Mouse (Mus musculus) CH12F3 (cell line): ENCODE data around the gene Gm11444.

Source experiments
- in situ Hi-C: fragments of 300-500 bp; cut with MboI; formaldehyde crosslinking; loops from 2 replicates; pipeline ENCODE4 v1.14.3; 2020; ENCODE audit warnings: low sequenced_read_pairs

Gm11444 gene

DNA sequence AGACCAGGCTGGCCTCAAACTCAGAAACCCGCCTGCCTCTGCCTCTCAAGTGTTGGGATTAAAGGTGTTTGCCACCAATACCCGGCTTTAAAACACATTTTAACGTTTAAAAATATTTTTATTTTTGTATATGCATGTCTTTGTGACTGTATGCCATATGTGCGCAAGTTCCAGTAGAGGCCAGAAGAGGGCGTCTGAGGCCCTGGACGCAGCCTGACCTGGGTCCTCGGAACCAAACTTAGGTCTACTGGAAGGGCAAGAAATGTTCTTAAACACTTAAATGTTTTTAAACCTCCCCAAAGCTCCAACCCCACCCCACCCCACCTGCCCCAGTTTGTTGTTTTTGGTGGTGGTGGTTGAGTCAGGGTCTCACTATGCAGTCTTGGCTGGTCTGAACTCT is 14.2 kb upstream of the Gm11444 start:
- in situ Hi-C loops: loop anchor here (5.0 kb wide), 1 partner anchor 108 kb away; no protein-coding TSS in a partner anchor

DNA sequence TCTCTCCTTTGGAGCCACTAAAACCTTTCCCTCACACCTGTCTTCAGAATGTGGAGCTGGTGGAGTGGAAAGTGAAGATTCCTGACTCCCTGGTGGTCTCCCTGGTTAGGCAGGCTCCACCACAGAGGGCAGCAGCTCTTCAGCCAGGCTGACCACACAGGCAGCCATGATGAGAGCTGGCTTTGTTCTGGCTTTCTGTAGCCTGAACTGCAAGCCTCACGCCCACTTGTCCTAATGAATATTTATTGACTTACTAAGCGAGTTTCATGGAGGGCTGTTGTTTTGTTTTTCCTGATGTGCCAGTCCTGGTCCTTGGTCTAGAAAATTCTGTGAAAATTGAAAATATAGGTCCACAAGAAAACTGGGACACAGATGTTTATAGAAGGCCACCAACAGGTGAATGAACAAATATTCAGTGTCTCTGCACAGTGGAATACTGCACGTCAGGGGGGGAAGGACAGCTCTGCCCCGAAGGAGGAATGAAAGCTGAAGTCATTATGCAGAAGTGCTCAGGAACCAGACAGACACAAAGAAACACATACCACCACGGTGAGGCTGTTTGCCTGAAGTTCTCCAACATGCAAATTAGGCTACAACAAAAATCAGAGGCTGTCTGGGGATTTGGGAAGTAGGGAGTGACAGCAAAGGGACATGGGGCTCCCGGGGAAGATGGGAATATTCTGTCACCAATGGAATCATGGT is 8.0 kb upstream of the Gm11444 start:
- in situ Hi-C loops: loop anchor here (10.0 kb wide), 1 partner anchor 307 kb away; no protein-coding TSS in a partner anchor

DNA sequence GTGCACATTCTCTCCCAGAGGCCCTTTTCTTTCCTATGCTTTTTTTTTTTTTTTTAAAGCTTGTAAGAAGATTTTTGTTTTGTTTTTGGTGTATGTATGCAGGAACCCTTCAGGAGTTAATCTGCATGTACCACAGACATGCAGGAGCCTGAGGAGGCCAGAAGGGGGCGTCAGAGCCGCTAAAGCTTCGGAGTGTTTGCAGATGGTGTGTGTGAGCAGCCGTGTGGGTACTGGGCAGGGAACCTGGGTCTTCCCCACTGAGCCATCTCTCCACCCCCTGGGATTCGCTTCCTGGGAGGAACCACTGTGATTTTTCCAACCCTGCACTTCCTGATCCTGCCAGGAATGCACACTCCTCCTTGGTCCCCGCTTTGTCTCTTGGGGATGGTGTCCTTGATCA is 625 bp upstream of the Gm11444 start:
- in situ Hi-C loops: loop anchor here (10.0 kb wide), 1 partner anchor 314 kb away; no protein-coding TSS in a partner anchor

DNA sequence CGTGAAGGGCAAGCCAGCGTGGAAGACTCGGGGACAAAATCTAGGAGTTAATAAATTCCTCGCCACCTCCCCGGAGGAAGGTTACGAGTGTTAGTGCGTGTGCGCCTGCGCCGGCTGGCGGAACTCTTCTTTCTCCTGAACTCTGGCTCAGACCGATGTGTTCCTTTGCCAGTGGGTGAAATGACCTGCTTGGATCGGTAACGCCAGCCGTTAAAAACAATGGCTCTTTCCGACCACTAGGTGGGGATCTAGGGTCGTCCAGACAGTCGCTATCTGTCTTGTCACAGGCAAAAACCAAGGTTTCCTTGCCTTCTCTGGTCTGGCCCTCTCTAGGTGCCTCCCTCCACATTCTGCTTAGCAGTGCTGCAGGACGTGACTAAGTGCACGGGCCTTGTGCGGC is 1.1 kb downstream of the Gm11444 start:
- in situ Hi-C loops: no loop called here

DNA sequence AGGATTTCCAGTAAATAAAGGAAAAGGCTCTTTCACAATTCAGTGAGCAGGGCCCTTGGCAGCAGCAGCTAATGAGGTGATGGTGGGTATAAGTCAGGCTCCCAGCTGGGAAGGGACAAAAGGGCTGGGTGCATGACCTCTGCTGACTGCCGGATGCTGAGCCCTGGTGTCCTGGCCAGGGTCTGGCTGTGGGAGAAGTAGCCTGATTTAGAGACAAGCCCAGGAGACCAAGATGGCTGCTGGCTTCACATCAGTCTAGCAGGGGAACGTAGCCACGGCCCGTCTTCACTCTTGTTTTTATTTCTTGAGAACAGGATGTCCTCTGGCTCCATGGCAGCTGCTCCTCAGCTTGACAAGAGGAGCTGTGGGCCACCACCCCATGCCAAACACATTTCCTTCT is 3.6 kb downstream of the Gm11444 start:
- in situ Hi-C loops: no loop called here

DNA sequence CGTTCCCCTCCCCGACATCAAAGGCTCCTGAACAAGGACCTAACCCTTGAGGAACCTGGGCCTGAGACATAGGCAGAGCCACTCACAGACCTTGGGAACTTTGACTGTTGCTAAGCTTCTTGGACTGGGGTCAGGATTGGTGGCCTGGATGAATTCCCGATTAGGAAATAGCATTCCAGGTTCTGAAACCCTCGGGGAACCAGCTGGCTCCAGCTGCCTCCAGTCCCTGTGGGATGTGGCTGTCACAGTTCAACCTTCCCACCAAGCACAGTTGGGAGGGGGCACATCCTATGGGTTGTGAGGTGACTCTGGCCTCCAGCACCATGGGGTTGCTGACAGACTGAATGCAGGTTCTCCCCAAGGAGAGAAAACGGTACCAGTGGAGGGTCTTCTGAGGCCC is 4.2 kb downstream of the Gm11444 start:
- in situ Hi-C loops: no loop called here

DNA sequence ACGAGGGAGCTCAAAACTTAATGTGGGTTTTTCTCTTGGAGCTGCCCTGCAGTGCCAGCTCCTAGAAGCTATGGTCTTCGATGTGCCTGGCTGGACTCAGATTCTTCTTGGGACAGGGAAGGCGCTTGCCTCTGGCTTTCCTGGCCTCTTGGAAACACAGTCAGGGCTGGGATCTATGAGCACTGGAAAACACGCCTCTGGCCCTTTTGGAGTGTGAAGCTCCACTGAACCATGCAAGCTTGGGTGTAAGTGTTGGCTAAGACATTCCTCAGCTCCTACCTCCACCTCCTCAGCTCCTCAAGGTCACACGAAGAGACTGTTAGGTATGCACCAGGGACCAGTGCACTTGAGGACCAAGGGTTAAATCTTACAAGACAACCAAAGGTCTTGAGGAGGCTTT is 5.2 kb downstream of the Gm11444 start:
- in situ Hi-C loops: no loop called here

DNA sequence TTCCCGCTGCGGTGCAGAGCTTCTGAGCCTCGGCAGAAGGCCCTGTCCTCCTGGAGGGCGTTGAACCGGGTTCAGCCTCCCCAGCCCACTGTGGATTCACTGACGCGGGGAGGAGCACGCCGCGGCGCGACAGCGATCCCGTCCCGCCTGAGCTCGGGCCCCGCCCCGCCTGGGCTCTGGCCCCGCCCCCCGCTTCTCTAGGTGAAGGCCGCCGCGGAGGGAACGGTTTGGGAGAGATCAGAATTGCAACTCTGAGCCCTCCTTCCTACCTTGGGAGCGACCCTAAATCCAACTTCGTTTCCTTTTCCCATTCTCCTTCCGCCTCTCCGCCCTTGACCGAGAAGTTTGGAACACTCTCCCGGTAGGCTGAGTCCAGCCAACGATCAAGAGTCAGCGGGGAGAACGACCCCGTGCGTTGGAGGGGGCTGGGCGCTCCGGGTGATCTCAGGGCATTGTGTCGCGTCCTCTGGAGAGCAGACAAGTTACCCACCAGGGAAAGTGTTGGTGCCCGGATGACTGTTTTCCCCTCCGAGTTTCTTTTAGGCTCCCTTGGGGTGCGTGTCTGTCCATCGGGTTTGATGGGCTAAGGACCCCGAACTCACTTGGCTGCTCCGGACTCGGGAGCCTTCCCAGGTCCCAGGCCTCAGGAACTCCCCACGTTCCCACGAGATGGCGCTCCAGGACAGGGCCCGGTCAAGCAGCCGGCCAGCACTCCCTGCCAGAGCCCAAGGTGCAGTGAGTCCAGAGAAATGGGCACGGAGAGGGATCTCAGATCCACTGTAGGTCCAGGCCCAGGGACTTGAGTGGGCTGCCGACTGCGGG is 5.8 kb downstream of the Gm11444 start:
- in situ Hi-C loops: no loop called here

DNA sequence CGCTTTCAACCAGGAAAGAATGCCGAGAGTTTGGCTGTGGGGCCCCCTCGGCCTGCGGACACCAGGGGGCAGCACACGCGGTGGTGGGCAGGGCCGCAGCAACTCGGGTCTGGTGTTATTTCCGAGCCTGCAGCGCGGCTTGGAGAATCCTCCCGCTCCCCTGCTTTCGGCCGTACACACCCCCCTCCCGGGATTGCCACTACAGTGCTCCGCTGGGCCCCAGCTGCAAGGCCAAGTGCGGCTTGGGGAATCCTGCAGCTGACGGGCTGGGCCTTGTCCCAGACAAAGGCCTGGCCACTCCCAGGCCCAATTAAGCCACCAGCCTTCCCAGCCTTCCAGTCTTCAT is 6.8 kb downstream of the Gm11444 start:
- in situ Hi-C loops: no loop called here

DNA sequence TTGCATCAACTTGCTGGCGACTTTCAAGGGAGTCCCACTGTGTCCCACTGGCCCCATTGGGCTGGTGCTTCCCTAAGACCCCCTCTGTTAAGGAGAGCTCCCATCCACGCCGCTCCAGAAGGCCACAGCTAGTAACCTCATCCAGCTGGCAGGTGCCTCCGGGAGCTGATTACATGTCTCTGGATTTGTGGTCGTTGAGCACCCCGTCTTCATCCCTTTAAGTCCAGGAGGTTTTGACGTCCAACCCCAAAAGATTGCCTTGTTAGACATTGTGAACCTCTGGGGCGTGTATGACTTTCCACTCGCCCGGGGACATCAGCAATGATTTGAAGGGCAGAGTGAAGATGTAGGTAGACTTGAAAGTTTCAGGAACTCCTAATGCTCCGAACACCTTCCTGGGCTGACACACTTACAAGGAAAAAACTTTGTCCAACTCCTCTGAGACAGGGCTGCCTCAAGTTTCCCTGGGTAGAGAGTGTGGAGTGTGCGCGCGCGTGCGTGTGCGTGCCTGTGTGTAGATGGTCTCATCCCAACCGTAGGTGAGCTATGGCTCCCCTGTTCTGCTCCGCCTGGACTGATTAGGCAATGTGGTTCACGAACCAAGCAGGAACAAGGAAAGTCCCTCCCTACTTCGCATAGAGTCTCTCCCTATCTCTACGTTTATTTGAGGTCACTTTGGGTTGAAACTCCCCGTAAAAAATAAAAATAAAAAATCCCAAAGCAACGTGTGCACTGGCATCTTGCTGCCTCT is 7.4 kb downstream of the Gm11444 start:
- in situ Hi-C loops: no loop called here

DNA sequence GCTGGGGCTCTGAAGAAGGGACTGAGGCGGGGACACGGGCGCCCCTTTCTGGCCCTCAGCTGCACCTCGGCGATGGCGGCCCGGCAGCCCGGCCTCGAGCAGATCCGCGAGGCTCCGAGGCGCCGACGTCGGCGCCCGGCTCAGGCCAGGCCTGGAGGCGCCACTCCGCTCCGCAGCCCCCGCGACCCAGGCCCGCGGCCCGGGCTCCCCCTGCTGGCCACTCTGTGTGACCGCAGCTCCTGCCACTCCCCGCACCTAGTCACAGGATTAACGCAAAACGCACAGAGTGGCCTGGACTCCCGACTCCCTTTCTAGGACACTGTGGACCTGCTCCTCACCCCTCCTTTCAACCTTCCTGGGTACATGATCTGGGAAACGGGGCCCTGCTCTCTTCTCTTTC is 8.2 kb downstream of the Gm11444 start:
- in situ Hi-C loops: no loop called here

DNA sequence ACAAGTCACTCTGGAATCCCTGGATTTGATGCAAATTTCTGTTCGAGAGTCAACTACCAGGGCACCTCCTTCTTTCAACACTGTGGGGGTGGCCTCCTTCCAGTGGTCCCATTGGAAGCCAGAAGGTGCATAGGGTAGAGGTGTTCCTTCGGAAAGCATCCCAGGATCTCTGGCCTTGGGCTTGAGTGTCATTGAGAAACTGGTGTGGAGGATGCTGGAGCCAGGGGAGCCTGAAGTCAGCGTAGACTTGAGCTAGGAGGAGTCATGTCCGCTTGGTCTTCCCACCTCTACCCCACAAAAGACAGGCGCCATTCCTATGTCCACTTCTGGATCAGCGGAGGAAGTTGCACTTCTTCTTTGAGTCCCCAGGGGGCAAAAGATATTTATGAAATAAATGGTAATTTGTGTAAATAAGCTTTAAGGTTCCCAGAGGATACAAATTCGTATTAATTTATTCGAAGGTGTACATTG is 8.9 kb downstream of the Gm11444 start:
- in situ Hi-C loops: no loop called here

DNA sequence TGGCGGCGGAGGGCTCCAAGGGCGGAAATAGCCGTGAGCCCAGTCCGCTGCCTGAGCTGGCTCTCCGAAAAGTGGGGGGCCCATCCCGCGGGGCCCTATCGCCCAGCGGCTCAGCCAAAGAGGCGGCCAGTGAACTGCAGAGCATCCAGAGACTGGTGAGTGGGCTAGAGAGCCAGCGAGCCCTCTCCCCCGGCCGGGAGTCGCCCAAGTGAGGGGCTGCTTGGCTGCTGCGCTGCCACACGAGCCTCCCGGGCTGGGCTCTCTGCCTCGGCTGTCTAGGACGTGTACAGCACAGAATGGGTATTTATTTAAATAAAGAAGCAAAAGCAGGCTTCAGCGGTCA is 9.4 kb downstream of the Gm11444 start:
- in situ Hi-C loops: no loop called here

DNA sequence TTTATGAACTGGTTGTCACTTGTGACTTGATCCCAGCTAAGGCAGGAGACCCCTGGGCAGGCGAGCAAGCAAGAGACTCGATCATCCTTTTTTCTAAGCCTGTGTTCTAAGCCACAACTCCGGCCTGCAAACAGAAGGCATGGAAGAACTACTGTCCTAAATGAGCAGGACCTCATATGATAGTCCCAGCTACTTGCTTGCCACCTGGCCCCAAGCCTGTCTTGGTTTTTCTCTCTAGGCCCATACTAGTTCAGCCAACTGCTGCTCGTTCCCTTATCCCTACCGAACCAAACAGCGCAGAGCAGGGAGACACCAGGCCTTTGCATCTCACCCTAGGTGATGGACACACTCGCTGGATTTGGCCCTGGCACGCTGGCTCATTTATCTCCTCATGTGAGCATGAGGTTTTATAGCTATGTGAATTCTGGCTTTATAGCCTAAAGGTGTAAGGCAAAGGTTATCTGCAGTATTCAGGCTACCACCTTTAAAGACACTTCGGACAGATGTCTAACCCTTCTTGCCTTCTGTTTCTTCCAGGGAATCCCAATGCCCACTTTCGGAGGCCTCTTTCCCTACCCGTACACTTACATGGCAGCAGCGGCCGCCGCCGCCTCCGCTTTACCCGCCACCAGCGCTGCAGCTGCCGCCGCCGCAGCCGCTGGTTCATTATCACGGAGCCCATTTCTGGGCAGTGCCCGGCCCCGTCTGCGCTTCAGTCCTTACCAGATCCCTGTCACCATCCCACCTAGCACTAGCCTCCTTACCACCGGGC is 9.9 kb downstream of the Gm11444 start:
- in situ Hi-C loops: no loop called here

DNA sequence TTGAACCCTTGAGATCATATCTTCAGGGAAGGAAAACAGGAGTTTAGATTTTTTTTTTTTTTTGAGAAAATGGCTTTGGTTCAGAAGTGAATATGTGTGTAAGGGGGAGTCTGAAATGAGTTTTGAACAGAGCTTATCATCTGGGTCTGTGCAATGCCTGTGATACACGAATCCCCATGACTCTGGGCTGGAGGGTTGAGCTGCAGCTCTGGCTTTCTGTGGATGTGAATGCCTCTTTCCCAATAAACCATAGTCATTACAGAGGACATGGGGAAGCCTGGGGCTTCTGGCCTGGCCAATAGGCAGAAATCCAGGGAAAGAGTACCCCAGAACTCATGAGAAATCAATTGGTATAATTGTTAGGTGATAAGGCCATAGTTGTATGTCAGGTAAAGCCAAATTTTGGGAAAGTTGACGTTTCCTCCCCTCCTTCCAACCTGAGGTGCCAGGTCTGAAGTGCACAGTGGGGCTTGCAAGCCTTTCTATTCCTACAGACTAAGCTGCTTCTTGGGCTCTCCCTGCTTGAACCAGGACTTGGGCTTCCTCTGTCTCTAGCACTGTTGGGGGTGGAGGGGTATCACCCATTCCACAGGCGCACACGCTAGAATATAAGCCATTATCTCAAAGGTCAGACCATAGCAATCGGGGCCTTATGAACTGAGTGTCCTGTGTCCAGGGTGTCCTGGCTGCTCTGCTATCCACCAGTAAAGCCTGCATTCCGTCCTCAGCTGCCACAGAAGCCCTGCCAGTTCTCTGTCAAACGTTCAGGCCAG is 10.7 kb downstream of the Gm11444 start:
- in situ Hi-C loops: no loop called here

DNA sequence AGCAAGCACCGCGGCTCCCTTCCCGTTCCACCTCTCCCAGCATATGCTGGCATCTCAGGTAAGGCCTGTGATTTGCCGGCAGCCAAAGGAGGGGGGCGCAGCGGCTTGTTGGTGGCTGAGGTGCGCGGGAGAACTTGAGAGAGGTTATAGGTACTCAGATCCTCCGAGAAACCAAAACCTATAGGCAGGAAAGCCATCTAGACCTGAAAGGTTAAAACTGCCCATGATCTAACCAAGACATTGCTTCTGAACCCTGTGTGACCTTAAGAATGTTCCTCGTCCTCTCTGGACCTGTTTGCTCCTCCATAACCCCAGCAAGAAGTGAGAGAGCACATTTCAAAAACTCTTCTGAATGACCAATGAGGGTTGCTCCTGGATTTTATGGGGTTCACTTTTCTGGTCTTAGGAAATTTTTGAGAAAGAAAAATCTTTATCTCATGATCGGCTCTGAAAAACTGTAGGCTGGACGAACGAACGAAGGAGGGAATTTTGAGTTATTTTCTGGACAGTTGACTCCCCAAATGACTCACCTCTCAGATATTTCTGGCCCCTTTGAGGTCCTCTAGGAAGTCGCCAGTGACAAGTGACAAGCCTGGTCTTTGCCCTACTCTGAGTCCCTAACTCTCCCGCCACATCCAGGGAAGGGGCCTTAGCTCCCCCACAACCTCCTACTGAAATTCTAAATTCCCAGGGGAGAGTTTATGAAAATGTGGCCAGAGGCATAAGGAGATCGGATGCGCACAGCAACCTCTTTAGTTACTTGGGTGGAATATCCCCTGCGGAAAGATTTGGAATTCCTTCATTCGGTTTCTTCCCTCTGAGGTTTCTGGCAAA is 11.5 kb downstream of the Gm11444 start:
- in situ Hi-C loops: no loop called here

DNA sequence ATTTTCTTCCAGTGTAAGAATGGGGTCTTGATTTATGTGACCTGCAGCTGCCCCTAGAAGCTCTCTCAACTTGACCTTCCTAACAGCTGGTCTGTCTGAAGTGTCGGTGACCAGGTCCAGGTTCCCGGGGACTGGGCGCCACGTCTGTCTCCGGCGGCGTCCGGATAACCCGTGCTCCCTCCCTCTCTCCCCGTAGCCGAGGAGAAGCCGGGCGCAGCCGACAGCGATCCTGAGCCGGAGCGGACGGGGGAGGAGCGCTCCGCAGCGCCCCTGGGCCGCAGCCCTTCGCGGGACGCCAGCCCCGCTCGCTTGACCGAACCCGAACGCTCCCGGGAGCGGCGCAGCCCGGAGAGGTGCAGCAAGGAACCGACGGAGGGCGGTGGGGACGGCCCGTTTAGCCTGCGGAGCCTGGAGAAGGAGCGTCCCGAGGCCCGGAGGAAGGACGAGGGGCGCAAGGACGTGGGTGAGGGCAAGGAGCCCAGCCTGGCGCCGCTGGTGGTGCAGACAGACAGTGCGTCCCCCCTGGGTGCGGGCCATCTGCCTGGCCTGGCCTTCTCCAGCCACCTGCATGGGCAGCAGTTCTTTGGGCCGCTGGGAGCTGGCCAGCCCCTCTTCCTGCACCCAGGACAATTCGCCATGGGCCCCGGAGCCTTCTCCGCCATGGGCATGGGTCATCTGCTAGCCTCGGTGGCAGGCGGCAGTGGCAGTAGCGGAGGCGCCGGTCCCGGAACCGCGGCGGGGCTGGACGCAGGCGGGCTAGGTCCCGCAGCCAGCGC is 12.3 kb downstream of the Gm11444 start:
- in situ Hi-C loops: no loop called here

DNA sequence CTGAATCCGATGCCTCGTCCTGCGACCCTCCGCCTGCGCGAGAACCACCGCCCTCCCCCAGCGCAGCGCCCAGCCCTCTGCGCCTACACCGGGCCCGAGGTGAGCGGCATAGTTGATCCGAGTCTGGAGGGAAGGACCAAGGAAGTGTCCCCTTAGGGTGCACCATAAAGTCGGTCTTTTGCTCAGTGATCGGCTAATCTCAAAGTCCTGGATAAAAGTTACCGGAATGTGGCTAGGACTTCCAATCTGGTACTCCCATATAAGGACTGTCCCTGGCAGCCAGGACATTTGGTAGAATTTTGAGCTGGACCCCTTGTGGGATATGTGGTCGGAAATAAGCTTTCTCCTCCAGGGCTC is 12.9 kb downstream of the Gm11444 start:
- in situ Hi-C loops: no loop called here
